Mouse (Mus musculus) cerebellum, adult 2 months (tissue): ENCODE results near the gene Iah1.

Experiments used
- CTCF ChIP-seq: fragments of 200-500 bp; IDR thresholded peaks from 2 replicates; pipeline ENCODE4 v1.5.1; 2011; ENCODE audit warnings: low read depth, mild to moderate bottlenecking, control low read depth, low read length, moderate library complexity, borderline replicate concordance; ENCODE audit not compliant: insufficient read depth
- POLR2A ChIP-seq: fragments of 200-500 bp; IDR thresholded peaks from 2 replicates; pipeline ENCODE4 v1.6.1; 2011; ENCODE audit warnings: low read length, control low read depth, borderline replicate concordance; ENCODE audit not compliant: insufficient read depth

- no peak for TF ChIP-seq CTCF
- TF ChIP-seq POLR2A: no peak
Measured at GRCm38 (mm10) chr12:21324101-21324500, 7.9 kb downstream of the Iah1 start.
